Mouse (Mus musculus) ES-E14 (cell line): ENCODE results near the gene Celsr1.

Experiments
- CHD2 ChIP-seq: IDR thresholded peaks from 2 replicates; pipeline ENCODE4 v1.6.1; 2014; ENCODE audit warnings: mild to moderate bottlenecking, low read depth, low read length, inconsistent platforms
- MAFK ChIP-seq: IDR thresholded peaks from 2 replicates; pipeline ENCODE4 v1.6.1; 2014; ENCODE audit warnings: mild to moderate bottlenecking, low read depth, low read length, inconsistent platforms; ENCODE audit not compliant: insufficient read depth
- ZNF384 ChIP-seq: IDR thresholded peaks from 2 replicates; pipeline ENCODE4 v1.6.1; 2012; ENCODE audit warnings: low read depth, low read length, inconsistent platforms

- TF ChIP-seq CHD2 = no peak
- no peak for TF ChIP-seq MAFK
- TF ChIP-seq ZNF384 = no peak
These were observed 26.3 kb upstream of the Celsr1 start for GRCm38 (mm10) chr15:86059835-86060380.
